Mouse (Mus musculus) frontal cortex, postnatal 14 days (tissue): ENCODE results near the gene Olfr50.

ENCODE experiments used
- DNase-seq, 2 experiments: peaks; one replicate each; pipeline ENCODE4 v3.0.0; 2022; ENCODE audit warnings: low spot score in 2 of 2

The Olfr50 gene

GRCm38 (mm10) chr2:36790238-36790637 is at the start of gene Olfr50:
Olfr50 (plus strand) TSS chr2:36790538.
- DNase-seq = no peak

- no peak for DNase-seq
Observed at GRCm38 (mm10) chr2:36783976-36784375, 6.4 kb upstream of the Olfr50 start, which contains the start of gene Olfr348. Olfr348 (plus strand) TSS chr2:36784276.

GRCm38 (mm10) chr2:36816932-36817331 is 26.6 kb downstream of the Olfr50 start, which contains the start of gene Olfr3:
Olfr3 (minus strand) TSS chr2:36817032.
- no peak for DNase-seq

- DNase-seq = no peak
Observed at GRCm38 (mm10) chr2:36846010-36846409, 55.7 kb downstream of the Olfr50 start, which contains the start of gene Olfr350. Olfr350 (plus strand) TSS chr2:36846310.
